Mouse (Mus musculus) bone marrow macrophage, adult 2 months (primary cell): ENCODE results near the gene Mrgpre. TPM values are rescaled to one million over a fixed set of nuclear protein-coding genes. Genes with fewer than 3 reads are reported as not detected.

ENCODE experiments used
- H3K27ac ChIP-seq: 2 replicates; pipeline ENCODE4 v1.5.1; 2012; ENCODE audit warnings: low read depth, low read length; ENCODE audit not compliant: insufficient read depth
- H3K4me1 ChIP-seq: 2 replicates; pipeline ENCODE4 v1.6.1; 2012; ENCODE audit warnings: low read length; ENCODE audit not compliant: control insufficient read depth, insufficient read depth
- H3K4me3 ChIP-seq: 2 replicates; pipeline ENCODE4 v1.5.1; 2012; ENCODE audit warnings: mild to moderate bottlenecking, low read length, moderate library complexity; ENCODE audit not compliant: insufficient read depth
- CTCF ChIP-seq: IDR thresholded peaks from 2 replicates; pipeline ENCODE4 v1.5.1; 2012; ENCODE audit warnings: low read depth, mild to moderate bottlenecking, low read length, moderate library complexity
- POLR2A ChIP-seq: IDR thresholded peaks from 2 replicates; pipeline ENCODE4 v1.6.1; 2012; ENCODE audit warnings: mild to moderate bottlenecking, low read depth, low read length, borderline replicate concordance
- polyA plus RNA-seq: library from polyadenylated mRNA; stranded (reverse); fragments of >200 nt; gene quantifications from 2 replicates; pipeline ENCODE4 v1.2.4, GENCODE M21; 2012; ENCODE audit not compliant: missing spikeins, insufficient read depth, insufficient read length

The Mrgpre gene
- polyA plus RNA-seq, 1 experiment, result 0.39 TPM

- H3K4me3 ChIP-seq, result 0 out of 2 replicates have a peak overlapping the region, but pooled peaks have one; percentile 18
- TF ChIP-seq POLR2A (no peak), CTCF (no peak)
- H3K4me1 ChIP-seq, result no peaks in the 10 kb centered on the region
- H3K27ac ChIP-seq, result no peak overlapping the region
Observed at GRCm38 (mm10) chr7:143739511-143740461, 44.5 kb downstream of the Mrgpre start.

- H3K4me3 ChIP-seq, result no peak overlapping the region
- TF ChIP-seq CTCF, result no peak
- no peak for TF ChIP-seq POLR2A
- no peak overlapping the region for H3K27ac ChIP-seq
- H3K4me1 ChIP-seq, result no peaks in the 10 kb centered on the region
Observed at GRCm38 (mm10) chr7:143738601-143739006, 45.7 kb downstream of the Mrgpre start.

- TF ChIP-seq POLR2A (no peak), CTCF (no peak)
- no peaks in the 10 kb centered on the region for H3K4me1 ChIP-seq
- no peak overlapping the region for H3K27ac ChIP-seq
- no peak overlapping the region for H3K4me3 ChIP-seq
Observed at GRCm38 (mm10) chr7:143738194-143738593, 46.1 kb downstream of the Mrgpre start.

GRCm38 (mm10) chr7:143733746-143734145 is 50.6 kb downstream of the Mrgpre start:
- Histone ChIP-seq H3K4me1 (no peaks in the 10 kb centered on the region), H3K27ac (no peak overlapping the region), H3K4me3 (no peak overlapping the region)
- TF ChIP-seq CTCF (no peak), POLR2A (no peak)

GRCm38 (mm10) chr7:143729886-143730285 is 54.4 kb downstream of the Mrgpre start:
- TF ChIP-seq POLR2A, result no peak
- TF ChIP-seq CTCF, result no peak
- no peaks in the 10 kb centered on the region for H3K4me1 ChIP-seq
- no peak overlapping the region for H3K27ac ChIP-seq
- no peak overlapping the region for H3K4me3 ChIP-seq

Other genes starting within 250 kb of the Mrgpre start
- 68.6 and 74.0 TPM in 2 replicates for gene Nap1l4, start 235.4 kb downstream of the Mrgpre start, polyA plus RNA-seq
- gene Cars, start 184.4 kb downstream of the Mrgpre start, polyA plus RNA-seq, result 41.6 and 42.5 TPM in 2 replicates
- 5.5 and 7.6 TPM in 2 replicates for gene Tnfrsf26, start 155.8 kb downstream of the Mrgpre start, polyA plus RNA-seq
- gene Tnfrsf22, start 134.8 kb downstream of the Mrgpre start, polyA plus RNA-seq, result 2.5 and 2.9 TPM in 2 replicates
- 9.8 TPM in 2 replicates for gene Tnfrsf23, start 98.6 kb downstream of the Mrgpre start, polyA plus RNA-seq
- 1.2 TPM in 1 of 2 replicates, not detected in the other for gene Osbpl5, start 27.5 kb downstream of the Mrgpre start, polyA plus RNA-seq
- gene Mrgprg, start 17.5 kb downstream of the Mrgpre start, polyA plus RNA-seq, result not detected in 2 replicates
- gene Nadsyn1, start 38.3 kb upstream of the Mrgpre start, polyA plus RNA-seq, result 8.5 and 10.2 TPM in 2 replicates
- 20.5 and 21.8 TPM in 2 replicates for gene Dhcr7, start 38.6 kb upstream of the Mrgpre start, polyA plus RNA-seq
- not detected in 2 replicates for gene Gm498, start 82.3 kb upstream of the Mrgpre start, polyA plus RNA-seq
- not detected in 2 replicates for gene Shank2, start 217.4 kb upstream of the Mrgpre start, polyA plus RNA-seq